Mouse (Mus musculus) lung, postnatal 0 days (tissue): ENCODE data around the gene Lsm11.

Source experiments
- CTCF ChIP-seq: IDR thresholded peaks from 2 replicates; pipeline ENCODE4 v1.5.1; 2016; ENCODE audit warnings: antibody characterized with exemption, mild to moderate bottlenecking
- EP300 ChIP-seq: IDR thresholded peaks from 2 replicates; pipeline ENCODE4 v1.6.1; 2016; ENCODE audit warnings: antibody characterized with exemption, mild to moderate bottlenecking, control low read depth

- TF ChIP-seq CTCF (no peak; the same call in 1 of the 2 replicates), EP300 (no peak)
These were observed 15.3 kb upstream of the Lsm11 start for GRCm38 (mm10) chr11:45960003-45960402.
